Mouse (Mus musculus) layer of hippocampus, adult 8-10 months (tissue): ENCODE data around the gene Fgfr2. TPM values are rescaled to one million over a fixed set of nuclear protein-coding genes. Genes with fewer than 3 reads are reported as not detected.

ENCODE experiments used
- DNase-seq, 2 experiments: peaks; one replicate each; pipeline ENCODE4 v3.0.0; 2022; ENCODE audit warnings: low spot score in 2 of 2
- total RNA-seq, 4 experiments: library from RNA; stranded (reverse); gene quantifications; 2 replicates each; pipeline ENCODE4 v1.2.4; 2022

The Fgfr2 gene
- total RNA-seq, 4 experiments from 2014 or later, result 60.7 to 72.9 (median 65.8) TPM

GRCm38 (mm10) chr7:132210616-132211015, 912.5 kb downstream of the Fgfr2 start:
- DNase-seq, result no peak

- DNase-seq, result no peak
Measured at GRCm38 (mm10) chr7:132208946-132209651, 914.1 kb downstream of the Fgfr2 start.

DNA sequence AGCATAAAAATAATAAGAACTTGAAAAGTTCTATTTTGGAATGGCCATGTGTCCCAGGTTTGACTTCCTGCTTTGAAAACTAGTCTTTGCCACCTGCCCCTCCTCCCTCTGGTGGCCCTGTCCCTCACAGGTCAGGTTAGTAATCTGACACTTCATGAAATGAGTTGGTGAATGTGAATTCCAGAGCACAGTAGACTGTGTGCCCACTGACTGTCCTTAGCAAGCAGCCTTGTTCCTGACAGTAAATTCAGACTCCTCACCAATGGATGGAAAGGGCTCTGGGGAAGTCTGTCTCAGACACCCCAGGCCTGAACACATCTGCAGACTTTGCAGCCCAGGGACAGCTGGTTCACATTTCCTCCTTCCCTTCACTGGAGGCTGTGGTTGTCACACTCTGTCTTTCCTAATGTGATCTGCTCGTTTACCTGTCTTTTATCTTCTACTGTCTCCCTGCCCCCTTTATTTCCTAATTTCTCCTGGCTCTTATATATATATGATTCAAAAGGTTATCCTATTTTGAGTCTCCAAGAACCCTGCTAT, 919.0 kb downstream of the Fgfr2 start:
- DNase-seq, result no peak

- no peak for DNase-seq
Measured at GRCm38 (mm10) chr7:132199686-132200085, 923.5 kb downstream of the Fgfr2 start.

DNA sequence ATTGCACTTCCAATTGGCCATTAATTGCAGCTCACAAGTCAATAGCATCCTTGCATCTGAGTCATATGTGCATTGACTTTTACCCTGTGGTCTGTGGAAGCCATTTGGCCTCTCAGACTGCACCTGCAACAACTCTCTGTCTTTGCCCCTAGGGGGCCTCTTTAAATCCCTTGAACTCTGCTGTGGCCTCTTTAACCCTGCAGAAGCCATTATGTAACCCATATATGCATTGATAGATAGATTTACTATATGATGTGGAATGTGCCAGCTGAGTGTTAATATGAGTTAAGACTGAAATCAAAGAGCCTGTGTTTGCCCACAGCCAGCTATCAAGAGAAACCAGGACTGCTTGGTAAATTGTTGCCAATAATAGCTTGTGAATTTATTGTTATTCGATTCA, 924.3 kb downstream of the Fgfr2 start:
- DNase-seq, result no peak

GRCm38 (mm10) chr7:132197817-132198475, 925.2 kb downstream of the Fgfr2 start:
- no peak for DNase-seq

DNA sequence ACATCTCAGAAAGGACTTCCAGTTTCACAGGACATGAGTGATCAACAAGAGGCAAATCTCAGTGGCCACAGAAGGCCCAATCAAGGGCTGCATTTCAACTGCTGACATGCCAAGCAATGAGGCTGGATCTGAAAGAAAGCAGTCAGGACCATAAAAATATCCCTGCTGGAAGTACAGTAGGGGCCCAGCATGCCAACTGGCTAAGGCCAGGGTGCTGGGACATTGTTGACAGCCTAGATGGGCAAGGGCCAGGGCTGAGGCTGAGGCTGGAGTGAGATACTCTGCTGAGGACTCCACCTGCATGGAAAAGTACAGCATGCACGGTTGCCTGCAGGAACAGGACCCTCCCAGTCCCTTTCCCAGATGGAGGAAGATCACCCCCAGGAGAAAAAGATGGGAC, 926.6 kb downstream of the Fgfr2 start:
- no peak for DNase-seq

GRCm38 (mm10) chr7:132193606-132194005, 929.5 kb downstream of the Fgfr2 start:
- no peak for DNase-seq

GRCm38 (mm10) chr7:132187456-132187855, 935.7 kb downstream of the Fgfr2 start:
- DNase-seq, result no peak

DNA sequence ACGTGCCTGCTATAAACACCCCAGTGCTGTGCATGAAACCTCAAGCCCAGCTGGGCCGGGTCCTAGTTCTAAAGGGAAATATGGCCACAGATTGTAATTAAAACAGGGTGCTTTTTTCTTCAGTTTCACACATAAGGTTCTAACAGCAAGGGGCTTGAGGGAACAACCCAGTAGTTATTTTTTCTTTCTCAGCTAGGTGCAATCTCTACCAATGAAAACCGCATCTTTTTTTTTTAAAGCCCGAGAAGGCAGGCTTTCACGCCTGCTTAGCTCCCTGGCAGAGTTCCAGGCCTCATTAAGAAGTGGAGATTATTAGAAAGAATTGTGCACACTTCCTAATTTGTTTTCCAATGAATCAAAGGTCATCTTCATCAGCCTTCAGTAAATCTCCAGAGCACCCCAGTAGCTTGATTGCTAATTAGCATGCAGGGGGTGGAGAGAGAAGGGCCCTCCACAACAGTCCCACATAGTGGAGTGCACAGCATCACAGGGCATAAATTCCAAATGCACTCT, 939.2 kb downstream of the Fgfr2 start:
- DNase-seq, result no peak

GRCm38 (mm10) chr7:132181586-132182198, 941.5 kb downstream of the Fgfr2 start:
- no peak for DNase-seq

DNA sequence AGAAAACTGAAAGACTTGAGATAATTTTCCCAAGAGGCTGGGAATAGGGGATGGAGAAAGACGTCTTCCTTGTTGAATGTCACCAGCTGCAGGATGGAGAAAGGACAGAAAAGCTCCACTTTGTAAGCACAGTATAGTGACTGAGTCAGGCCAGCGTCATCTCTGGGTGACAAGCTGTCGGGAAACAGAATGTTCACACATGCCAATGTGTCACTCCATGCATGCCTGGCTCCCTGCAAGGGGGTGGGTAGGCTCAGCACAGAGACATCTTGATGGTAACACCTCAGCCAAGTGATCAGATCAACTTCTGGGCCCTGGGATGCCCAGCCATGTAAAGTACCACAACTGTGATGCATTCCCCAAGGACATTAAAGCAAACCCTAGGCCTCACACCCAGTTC, 942.1 kb downstream of the Fgfr2 start:
- DNase-seq, result no peak

DNA sequence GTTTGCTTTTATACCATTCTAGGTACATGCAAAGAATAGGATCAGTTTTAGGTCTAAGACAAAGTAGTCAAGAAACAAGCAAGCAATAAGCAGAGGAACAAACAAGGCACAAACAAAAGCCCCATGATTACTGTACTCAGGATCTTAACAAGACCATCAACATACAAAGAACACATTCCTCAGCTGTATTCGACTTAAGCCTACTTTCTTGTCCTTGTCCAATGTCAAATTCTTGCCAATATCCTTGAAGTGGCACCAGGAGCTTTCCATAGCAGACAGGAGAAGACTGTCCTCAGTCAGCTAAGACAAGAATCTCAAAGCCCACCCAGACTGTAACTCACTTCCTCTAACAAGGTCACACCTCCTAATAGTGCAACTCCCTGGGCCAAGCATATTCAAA, 944.1 kb downstream of the Fgfr2 start:
- no peak for DNase-seq

DNA sequence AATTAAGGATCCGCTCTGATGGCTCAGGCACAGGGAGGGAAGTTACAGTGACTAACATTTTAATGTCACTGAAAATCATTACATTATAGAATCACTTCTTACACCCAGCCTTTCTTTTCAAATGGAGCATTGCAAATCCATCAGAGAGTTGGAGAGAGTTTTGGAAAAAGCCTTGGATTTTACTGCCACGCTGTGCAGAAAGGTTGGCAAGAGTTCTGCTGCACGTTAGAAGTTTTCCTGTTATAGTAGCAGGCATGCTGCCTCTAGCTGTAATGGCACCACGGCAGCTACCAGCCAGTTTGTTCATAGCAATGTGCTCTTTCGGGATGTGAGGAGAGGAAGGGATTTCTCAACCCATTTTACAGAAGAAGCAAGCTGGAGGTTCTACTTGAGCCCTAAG, 948.4 kb downstream of the Fgfr2 start:
- no peak for DNase-seq

- DNase-seq, result no peak
Measured at GRCm38 (mm10) chr7:132174296-132174695, 948.9 kb downstream of the Fgfr2 start.

- DNase-seq, result no peak
Measured at GRCm38 (mm10) chr7:132172220-132172619, 950.9 kb downstream of the Fgfr2 start.

DNA sequence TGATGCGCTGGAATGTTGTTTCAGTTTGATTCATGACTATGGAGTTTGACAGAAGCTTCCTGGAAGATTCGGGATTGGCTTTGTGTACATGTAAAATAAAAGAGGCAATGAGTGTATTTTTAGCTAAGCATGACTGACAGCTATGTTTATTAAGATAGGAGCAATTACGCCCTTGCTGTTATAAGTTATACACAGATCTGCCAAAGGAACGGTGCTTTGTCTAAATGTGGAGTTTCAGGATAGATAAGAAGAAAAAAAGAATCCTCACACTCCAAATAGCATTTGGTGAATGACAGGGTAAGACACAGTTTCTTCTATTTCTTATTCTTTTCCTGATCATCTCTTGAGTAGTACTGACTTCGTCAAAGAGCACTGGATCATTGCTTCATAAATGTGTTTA, 951.4 kb downstream of the Fgfr2 start:
- DNase-seq, result no peak

- DNase-seq, result no peak
Measured at GRCm38 (mm10) chr7:132169419-132170169, 953.6 kb downstream of the Fgfr2 start.

GRCm38 (mm10) chr7:132167239-132167638, 955.9 kb downstream of the Fgfr2 start:
- DNase-seq, result peak in 1 of 2 experiments; percentile 39

GRCm38 (mm10) chr7:132162254-132162653, 960.9 kb downstream of the Fgfr2 start:
- no peak for DNase-seq

DNA sequence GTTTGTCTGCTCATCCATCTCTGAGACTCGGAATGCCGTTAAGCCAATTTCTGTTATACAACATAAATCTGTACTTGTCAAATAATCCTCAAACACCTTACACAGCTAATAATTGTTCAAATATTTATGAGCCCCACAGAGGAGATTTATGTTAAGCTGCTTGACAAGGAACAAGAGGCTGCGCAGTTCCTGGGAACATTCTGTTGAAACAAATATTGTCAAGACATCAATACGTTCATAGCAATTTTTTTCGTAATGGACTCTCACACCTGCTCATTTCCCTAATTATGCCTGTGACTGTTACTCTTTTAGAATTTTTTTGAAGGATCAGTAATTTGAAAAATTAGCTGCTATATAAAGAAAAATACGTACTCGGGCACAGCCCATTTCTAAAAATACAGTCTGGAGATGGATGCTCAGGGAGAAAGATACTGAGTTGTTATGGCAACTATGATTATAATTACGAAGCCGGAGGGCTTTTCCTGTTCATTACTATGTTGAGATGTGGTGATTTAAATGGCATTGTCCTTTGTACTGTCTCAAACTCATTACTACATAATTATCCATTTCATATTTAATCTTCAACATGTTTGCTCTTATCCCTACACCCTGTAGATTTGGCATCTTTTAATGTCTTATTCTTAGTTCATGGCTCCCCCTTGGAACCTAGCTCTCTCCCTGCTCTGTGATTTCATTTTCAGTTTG, 964.7 kb downstream of the Fgfr2 start:
- DNase-seq, result no peak
